Mouse (Mus musculus): Measurements from ENCODE around the gene Olfr826. TPM values are rescaled to one million over a fixed set of nuclear protein-coding genes. Genes with fewer than 3 reads are reported as not detected.

Gene Olfr826
- polyA plus RNA-seq, 1 experiment from 2014 or later = not detected

Other genes starting within 250 kb of the Olfr826 start
- not detected in 2 replicates for gene Olfr818, start 235.1 kb downstream of the Olfr826 start, polyA plus RNA-seq (2015; fragmentation: Nextera tagmentation; extraction: Ambion mirVana)
- gene Olfr819, start 216.9 kb downstream of the Olfr826 start, polyA plus RNA-seq (2015; fragmentation: Nextera tagmentation; extraction: Ambion mirVana) = not detected in 2 replicates
- not detected in 2 replicates for gene Olfr247, start 208.0 kb downstream of the Olfr826 start, polyA plus RNA-seq (2015; fragmentation: Nextera tagmentation; extraction: Ambion mirVana)
- gene Gm10310, start 199.1 kb downstream of the Olfr826 start, polyA plus RNA-seq (2015; fragmentation: Nextera tagmentation; extraction: Ambion mirVana) = not detected in 2 replicates
- not detected in 2 replicates for gene Olfr820, start 171.6 kb downstream of the Olfr826 start, polyA plus RNA-seq (2015; fragmentation: Nextera tagmentation; extraction: Ambion mirVana)
- gene Olfr821, start 153.8 kb downstream of the Olfr826 start, polyA plus RNA-seq (2015; fragmentation: Nextera tagmentation; extraction: Ambion mirVana) = not detected in 2 replicates
- gene Olfr822, start 113.0 kb downstream of the Olfr826 start, polyA plus RNA-seq (2015; fragmentation: Nextera tagmentation; extraction: Ambion mirVana) = not detected in 2 replicates
- gene Olfr823, start 68.8 kb downstream of the Olfr826 start, polyA plus RNA-seq (2015; fragmentation: Nextera tagmentation; extraction: Ambion mirVana) = not detected in 2 replicates
- not detected in 2 replicates for gene Olfr824, start 54.2 kb downstream of the Olfr826 start, polyA plus RNA-seq (2015; fragmentation: Nextera tagmentation; extraction: Ambion mirVana)
- not detected in 2 replicates for gene Olfr825, start 17.4 kb downstream of the Olfr826 start, polyA plus RNA-seq (2015; fragmentation: Nextera tagmentation; extraction: Ambion mirVana)
- not detected in 2 replicates for gene Olfr827, start 30.2 kb upstream of the Olfr826 start, polyA plus RNA-seq (2015; fragmentation: Nextera tagmentation; extraction: Ambion mirVana)
- not detected in 2 replicates for gene Neurod4, start 96.1 kb upstream of the Olfr826 start, polyA plus RNA-seq (2015; fragmentation: Nextera tagmentation; extraction: Ambion mirVana)
- 0.09 and 0.23 TPM in 2 replicates for gene Tespa1, start 138.7 kb upstream of the Olfr826 start, polyA plus RNA-seq (2015; fragmentation: Nextera tagmentation; extraction: Ambion mirVana)
- gene Vmn2r84, start 210.1 kb upstream of the Olfr826 start, polyA plus RNA-seq (2015; fragmentation: Nextera tagmentation; extraction: Ambion mirVana) = not detected in 2 replicates
- gene Vmn2r85, start 245.5 kb upstream of the Olfr826 start, polyA plus RNA-seq (2015; fragmentation: Nextera tagmentation; extraction: Ambion mirVana) = not detected in 2 replicates